Mouse (Mus musculus) liver, embryonic 14.5 days (tissue): ENCODE data around the gene E2f4. TPM values are rescaled to one million over a fixed set of nuclear protein-coding genes. Genes with fewer than 3 reads are reported as not detected.

ENCODE experiments used
- ATAC-seq: fragments of 200-750 bp; cut with Nextera tagmentation; 2 replicates; pipeline ENCODE4 v1.8.0; 2017; ENCODE audit warnings: moderate number of reproducible peaks, mild to moderate bottlenecking, moderate library complexity; ENCODE audit not compliant: insufficient read depth
- DNase-seq, 3 experiments: peaks; one replicate each; pipeline ENCODE4 v3.0.0-alpha.2; 2012 to 2013; ENCODE audit warnings: low read depth in 3 of 3, low spot score in 3 of 3
- H3K27ac ChIP-seq: fragments of 300-500 bp; sonication (generic); 2 replicates; pipeline ENCODE4 v1.5.1; 2014; ENCODE audit warnings: moderate library complexity, mild to moderate bottlenecking, control low read depth, inconsistent platforms
- H3K27me3 ChIP-seq: fragments of 300-500 bp; sonication (generic); 2 replicates; pipeline ENCODE4 v1.6.1; 2014; ENCODE audit warnings: mild to moderate bottlenecking, low read length, moderate library complexity; ENCODE audit not compliant: control insufficient read depth, insufficient read depth
- H3K36me3 ChIP-seq: fragments of 300-500 bp; sonication (generic); replicated peaks from 2 replicates; pipeline ENCODE4 v1.6.1; 2014; ENCODE audit warnings: low read depth; ENCODE audit not compliant: control insufficient read depth, insufficient read depth
- H3K4me1 ChIP-seq, 2 experiments: fragments of 200-500 bp in 1 of 2; fragments of 300-500 bp in 1 of 2; sonication (generic) in 1 of 2; replicated peaks; 2 replicates each; pipeline ENCODE4 v1.6.1; 2012 to 2014; ENCODE audit warnings: antibody characterized with exemption in 1 of 2, inconsistent platforms in 1 of 2, low read length in 1 of 2; ENCODE audit not compliant: control insufficient read depth in 2 of 2, insufficient read depth in 2 of 2
- H3K4me2 ChIP-seq: fragments of 300-500 bp; sonication (generic); 2 replicates; pipeline ENCODE4 v1.6.1; 2014; ENCODE audit warnings: low read depth, mild to moderate bottlenecking, control low read depth, moderate library complexity
- H3K4me3 ChIP-seq, 2 experiments: fragments of 200-500 bp in 1 of 2; fragments of 300-500 bp in 1 of 2; sonication (generic) in 1 of 2; 2 replicates each; pipeline ENCODE4 v1.5.1; 2012 to 2014; ENCODE audit warnings: low read depth in 2 of 2, low read length in 2 of 2, mild to moderate bottlenecking in 2 of 2, control low read depth in 1 of 2, inconsistent platforms in 1 of 2, moderate library complexity in 1 of 2; ENCODE audit not compliant: insufficient read depth in 1 of 2
- H3K9ac ChIP-seq: fragments of 300-500 bp; sonication (generic); replicated peaks from 2 replicates; pipeline ENCODE4 v1.6.1; 2014; ENCODE audit warnings: mild to moderate bottlenecking, control low read depth, moderate library complexity
- H3K9me3 ChIP-seq: fragments of 300-500 bp; sonication (generic); 2 replicates; pipeline ENCODE4 v1.6.1; 2016; ENCODE audit warnings: low read length, mixed read lengths; ENCODE audit not compliant: control insufficient read depth
- CTCF ChIP-seq: IDR thresholded peaks from 2 replicates; pipeline ENCODE4 v1.5.1; 2016; ENCODE audit warnings: antibody characterized with exemption, low read depth, control low read depth
- EP300 ChIP-seq: IDR thresholded peaks from 2 replicates; pipeline ENCODE4 v1.6.1; 2016; ENCODE audit warnings: antibody characterized with exemption, low read depth
- WGBS: fragments of 180-500 bp; shearing (Covaris S2); extraction: QIAGEN DNeasy Blood & Tissue Kit; methylation state at CpG from one replicate; pipeline ENCODE4 v1.1.7; 2014; ENCODE audit not compliant: insufficient replicate concordance; 5-methylcytosine and 5-hydroxymethylcytosine counted together
- polyA plus RNA-seq, 2 experiments: library from polyadenylated mRNA; depleted of rRNA in 1 of 2; stranded (reverse) in 1 of 2; unstranded in 1 of 2; fragments of >200 nt; fragmentation: Nextera tagmentation in 1 of 2; extraction: Ambion mirVana in 1 of 2; gene quantifications; 2 replicates each; pipeline versions ENCODE4 v1.2.1 to v1.2.3; 2012 to 2014

Gene E2f4
- polyA plus RNA-seq, 2 experiments, result 206 to 275 TPM

DNA sequence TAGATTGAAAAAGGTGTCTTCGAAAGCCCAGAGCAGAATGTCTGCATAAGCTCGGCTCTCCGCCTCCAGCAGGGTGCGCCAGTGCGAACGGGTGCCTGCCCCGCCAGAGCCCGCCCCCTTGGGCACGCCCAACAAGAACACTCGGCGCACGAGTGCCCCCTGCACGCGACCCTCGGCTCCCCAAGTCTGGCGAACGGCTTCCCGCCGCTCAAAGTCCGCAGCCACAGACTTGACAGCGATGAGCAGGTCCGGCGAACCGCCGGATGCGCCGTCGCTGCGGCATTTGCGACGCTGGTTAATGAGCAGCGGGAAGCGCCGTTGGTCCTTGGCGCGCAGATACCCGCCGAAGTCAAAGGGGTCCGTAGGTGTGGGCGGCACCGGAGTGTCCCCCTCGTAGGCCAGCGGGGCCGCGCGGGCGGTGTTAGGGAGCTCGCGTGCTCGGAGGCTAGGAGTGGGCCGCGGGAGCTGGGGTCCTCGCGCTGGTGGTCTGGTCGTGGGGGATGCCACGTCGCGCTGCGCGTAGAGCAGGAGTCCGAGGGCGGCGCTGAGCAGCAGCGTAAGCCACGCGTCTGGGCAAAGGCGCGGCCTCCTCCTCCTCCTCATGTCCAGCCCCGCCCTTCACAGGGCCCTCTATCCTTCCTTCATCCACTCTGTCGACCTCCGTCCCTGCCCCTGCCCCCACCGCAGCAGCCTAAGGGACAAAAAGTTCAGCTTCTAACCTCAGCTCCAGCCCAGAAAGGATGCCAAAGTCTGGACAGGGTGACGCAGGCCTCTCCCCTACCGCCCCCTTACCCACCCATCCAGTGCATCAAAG is 43.1 kb upstream of the E2f4 start:
- DNase-seq, result peak; percentile 68 to 72 (median 70)
- H3K27me3 ChIP-seq, result peaks cover 10% of the 10 kb centered on the region
- peak; percentile 96 for ATAC-seq
- peaks cover 13 to 15% of the 10 kb centered on the region in 2 experiments for H3K4me1 ChIP-seq
- peak overlapping the region; percentile 62 to 82 for H3K4me3 ChIP-seq
- peak overlapping the region; percentile 71 for H3K27ac ChIP-seq
- H3K9me3 ChIP-seq, result no peaks in the 10 kb centered on the region
- TF ChIP-seq CTCF, result peak; percentile 93
- TF ChIP-seq EP300, result no peak
- WGBS, result under 1% methylated on average over 68 of the region's 74 CpGs
- H3K9ac ChIP-seq, result peak overlapping the region; percentile 71
- H3K4me2 ChIP-seq, result peak overlapping the region; percentile 100
- peaks cover 24% of the 10 kb centered on the region for H3K36me3 ChIP-seq

DNA sequence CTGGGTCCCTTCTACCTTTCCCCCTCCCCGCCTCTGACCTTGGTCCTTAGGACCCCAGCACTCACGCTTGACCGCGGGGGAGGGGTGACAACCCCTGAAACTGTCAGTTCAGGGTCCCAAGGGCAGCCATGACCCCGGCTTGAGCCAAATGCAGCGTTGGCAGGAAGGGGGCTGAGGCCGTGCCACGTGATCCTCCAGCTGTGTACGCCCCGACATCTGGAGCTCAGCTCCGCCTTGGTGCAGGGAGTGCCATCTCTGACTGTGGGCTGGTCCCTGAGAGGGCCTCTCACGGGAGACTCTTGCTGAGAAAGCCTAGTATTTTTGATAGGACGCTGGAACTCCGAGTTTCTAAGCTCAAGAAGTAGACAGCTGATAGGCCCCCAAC is 42.5 kb upstream of the E2f4 start, which contains the start of gene B3gnt9:
TSS of gene B3gnt9 (minus strand) at position 188 of the 385 bp plus-strand sequence.
- H3K36me3 ChIP-seq, result peaks cover 18% of the 10 kb centered on the region
- H3K9me3 ChIP-seq, result no peaks in the 10 kb centered on the region
- peak within 1 kb of the TSS; percentile 71 for H3K9ac ChIP-seq
- peaks cover 12% of the 10 kb centered on the region for H3K27me3 ChIP-seq
- peak; percentile 70 to 71 (median 71) for DNase-seq
- no peak for TF ChIP-seq EP300
- no peak for TF ChIP-seq CTCF
- ATAC-seq, result peak; percentile 91
- 2% methylated on average over 14 of the region's 14 CpGs for WGBS
- H3K27ac ChIP-seq, result peak within 1 kb of the TSS; percentile 71
- H3K4me3 ChIP-seq, result peak within 1 kb of the TSS; percentile 62 to 82
- peaks cover 13 to 15% of the 10 kb centered on the region in 2 experiments for H3K4me1 ChIP-seq
- H3K4me2 ChIP-seq, result peak within 1 kb of the TSS; percentile 100

DNA sequence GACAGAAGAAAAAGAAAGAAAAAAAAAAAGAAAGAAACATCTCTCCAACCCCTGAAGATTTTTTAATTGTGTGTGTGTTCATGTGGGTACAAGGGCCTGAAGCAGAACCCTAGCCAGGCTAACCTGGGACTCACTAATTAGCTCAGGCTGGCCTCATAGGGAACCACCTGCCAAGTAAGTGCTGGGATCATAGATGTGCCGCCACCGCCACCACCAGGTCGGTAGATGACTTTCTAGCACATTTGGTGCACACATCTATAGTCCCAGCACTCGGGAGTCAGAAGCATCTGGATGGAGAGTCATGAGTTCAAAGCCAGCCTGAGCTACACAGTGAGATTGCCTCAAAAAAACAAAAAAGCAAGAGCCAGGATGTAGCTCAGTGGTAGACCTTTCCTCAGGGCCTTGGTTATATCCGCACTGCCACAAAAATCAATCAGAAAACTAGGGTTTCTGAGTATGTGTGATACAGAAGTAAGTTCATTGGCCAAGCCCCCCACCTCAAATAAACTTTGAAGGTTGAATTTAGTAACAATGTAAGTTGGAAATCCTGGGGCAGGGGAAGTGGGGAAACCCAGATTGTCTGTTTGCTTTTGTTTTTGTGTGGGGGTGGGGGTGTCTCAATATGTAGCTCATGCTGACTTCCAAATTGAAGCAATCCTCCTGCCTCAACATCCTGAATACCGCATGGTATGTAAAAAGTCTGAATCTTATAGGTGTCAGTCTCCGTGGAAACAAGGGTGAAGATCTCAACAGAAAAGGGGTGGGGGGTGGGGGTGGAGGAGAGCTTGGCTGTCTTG is 39.9 kb upstream of the E2f4 start:
- Histone ChIP-seq H3K27me3 (peaks cover 12% of the 10 kb centered on the region), H3K4me1 (peaks cover 15 to 19% of the 10 kb centered on the region in 2 experiments), H3K27ac (no peak overlapping the region), H3K36me3 (no peaks in the 10 kb centered on the region), H3K4me2 (no peak overlapping the region), H3K4me3 (no peak overlapping the region), H3K9me3 (no peaks in the 10 kb centered on the region), H3K9ac (no peak overlapping the region)
- ATAC-seq (no peak), DNase-seq (no peak)
- TF ChIP-seq EP300 (no peak), CTCF (peak; percentile 15; the same call in 1 of the 2 replicates)
- WGBS, result 65% methylated on average over 7 of the region's 7 CpGs

DNA sequence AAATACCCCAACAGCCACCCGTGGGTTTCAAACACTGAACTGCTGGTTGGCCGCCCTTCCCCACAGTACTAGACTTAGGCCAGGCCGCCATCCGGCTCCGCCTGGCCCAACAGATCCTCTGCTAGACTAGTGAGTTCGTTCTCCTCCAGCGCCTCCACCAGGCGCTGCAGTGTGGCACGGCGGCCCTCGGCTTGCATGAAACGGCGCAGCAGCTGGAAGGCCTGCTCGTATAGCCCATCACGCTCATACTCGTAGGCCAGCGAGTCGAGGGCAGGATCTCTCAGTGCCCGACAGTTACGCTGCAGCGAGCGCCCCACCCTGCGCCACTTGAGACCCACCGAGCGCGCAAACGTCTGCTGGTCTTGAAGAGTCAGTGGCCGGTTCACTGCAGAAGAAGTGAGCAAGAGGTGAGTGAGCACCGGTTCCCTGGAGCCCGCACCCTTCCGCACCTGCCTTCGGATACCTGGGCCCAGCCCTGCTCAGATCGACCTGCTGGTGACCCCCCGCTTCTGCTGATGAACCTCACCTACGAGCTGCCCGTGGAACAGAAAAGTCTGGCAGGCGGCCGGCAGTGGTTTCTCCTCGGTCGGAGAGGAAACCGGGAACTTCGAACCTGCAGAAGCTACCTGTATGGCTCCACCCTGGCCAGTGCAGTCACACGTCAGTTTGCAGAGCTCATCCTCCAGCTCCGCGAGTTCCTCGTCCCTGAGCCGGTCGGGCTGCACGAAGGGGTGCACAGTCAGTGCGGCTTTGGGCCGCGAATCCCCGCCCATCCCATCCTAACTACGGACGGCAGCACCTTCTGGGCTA is 38.3 kb upstream of the E2f4 start:
- peak overlapping the region; percentile 62 for H3K4me2 ChIP-seq
- H3K4me3 ChIP-seq, result peak overlapping the region; percentile 14 to 20; a peak in 2 of 4 replicates
- DNase-seq (no peak), ATAC-seq (no peak)
- H3K9me3 ChIP-seq, result no peaks in the 10 kb centered on the region
- peaks cover 13 to 20% of the 10 kb centered on the region in 2 experiments for H3K4me1 ChIP-seq
- H3K27ac ChIP-seq, result no peak overlapping the region
- no peak overlapping the region for H3K9ac ChIP-seq
- WGBS, result 18% methylated on average over 55 of the region's 55 CpGs
- peaks cover 16% of the 10 kb centered on the region for H3K27me3 ChIP-seq
- TF ChIP-seq EP300 (no peak), CTCF (peak; percentile 35; the same call in 1 of the 2 replicates)
- H3K36me3 ChIP-seq, result no peaks in the 10 kb centered on the region
